Mouse (Mus musculus): ENCODE data around the gene Ms4a1. TPM values are rescaled to one million over a fixed set of nuclear protein-coding genes. Genes with fewer than 3 reads are reported as not detected.

The Ms4a1 gene
- 10.4 and 15.5 TPM in 2 replicates for polyA plus RNA-seq (2015; fragmentation: Nextera tagmentation; extraction: Ambion mirVana)

DNA sequence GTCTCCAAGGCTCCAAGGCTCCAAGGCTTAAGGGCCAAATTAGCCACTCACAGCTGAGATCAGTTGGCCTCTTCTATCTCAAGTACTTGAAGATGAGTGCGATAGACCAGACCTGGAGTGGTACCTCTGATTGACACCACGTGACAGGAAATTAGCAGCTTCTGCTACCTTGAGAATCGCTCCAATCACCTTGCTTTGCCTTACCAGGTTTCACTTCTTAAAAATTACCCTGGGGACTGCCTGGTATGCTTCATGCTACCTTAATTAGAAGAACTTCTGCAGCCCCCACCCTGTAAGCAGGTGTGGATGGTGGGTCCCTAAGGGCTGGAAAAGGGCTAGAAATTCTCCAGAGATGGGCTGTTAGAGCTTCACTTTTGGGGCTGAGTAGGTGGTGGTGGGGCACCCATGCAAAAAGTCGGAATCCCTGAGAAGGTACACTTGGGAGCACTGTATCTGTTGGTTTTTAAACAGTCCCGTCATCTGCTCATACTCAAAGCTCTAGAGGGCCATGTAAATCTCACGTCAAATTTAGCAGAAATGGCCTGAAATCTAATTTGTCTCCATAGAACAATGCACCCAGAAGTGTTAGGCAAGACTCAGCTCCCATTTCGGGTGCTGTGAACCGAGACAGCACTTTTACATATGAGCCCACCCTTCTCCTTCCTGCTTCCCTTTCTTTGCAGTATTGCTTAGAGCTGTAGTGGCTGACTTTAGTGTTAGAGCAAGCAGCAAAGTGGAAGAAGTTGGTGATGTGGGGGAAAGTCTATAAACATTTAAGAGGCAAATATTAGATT is at the start of gene Ms4a1:
Gene Ms4a1 (minus strand): TSS at position 190 of the 794 bp plus-strand sequence.

DNA sequence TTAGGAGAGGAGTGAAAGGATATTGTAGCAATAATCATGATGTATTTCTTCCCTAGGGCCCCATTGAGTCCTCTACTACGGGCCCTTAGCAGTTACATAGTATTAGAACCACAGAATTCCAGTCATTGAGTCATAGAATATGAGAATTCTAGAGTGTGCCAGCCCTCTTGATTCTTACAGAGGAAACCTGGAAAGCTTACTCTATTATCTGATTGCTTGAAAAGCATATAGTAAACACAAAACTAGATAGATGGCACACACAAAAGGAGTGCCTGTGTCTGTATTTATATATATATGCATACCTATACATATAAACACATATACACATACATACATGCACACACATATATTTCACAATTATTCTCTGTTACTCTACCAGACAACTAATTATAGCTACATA is 48.3 kb upstream of the Ms4a1 start, which contains the start of gene Ms4a14:
Gene Ms4a14 (minus strand): TSS at position 101 of the 400 bp plus-strand sequence.

DNA sequence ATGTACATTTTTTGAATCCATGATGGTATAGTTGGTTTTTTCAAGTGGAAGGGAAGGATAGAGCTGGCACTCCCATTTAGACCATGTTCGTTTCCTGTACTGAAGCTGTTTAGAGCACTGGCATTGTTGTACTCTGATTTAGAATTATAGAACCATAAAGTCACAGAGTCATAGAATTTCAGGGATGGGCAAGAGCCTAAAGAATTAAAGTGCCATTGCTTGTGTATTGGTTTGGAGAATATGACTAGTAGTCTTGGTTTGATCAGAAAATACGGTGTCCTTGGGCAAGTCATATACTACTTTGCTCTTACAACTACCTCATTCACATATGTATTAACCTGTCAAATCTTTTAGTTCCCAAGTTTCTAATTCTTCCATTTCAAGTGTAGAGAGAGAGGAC is 17.7 kb upstream of the Ms4a1 start, which contains the start of gene Ms4a5:
Gene Ms4a5 (minus strand): TSS at position 101 of the 400 bp plus-strand sequence.

GRCm38 (mm10) chr19:11232348-11232747 is 33.7 kb downstream of the Ms4a1 start, which contains the start of gene Ms4a12:
Gene Ms4a12, minus strand, starts transcription at chr19:11232448.

Other genes with a start within 250 kb of the Ms4a1 start
- not detected in 2 replicates for gene Ms4a18, start 248.2 kb downstream of the Ms4a1 start, polyA plus RNA-seq (2015; fragmentation: Nextera tagmentation; extraction: Ambion mirVana)
- gene Ms4a8a, start 185.1 kb downstream of the Ms4a1 start, polyA plus RNA-seq (2015; fragmentation: Nextera tagmentation; extraction: Ambion mirVana): 0.35 and 0.46 TPM in 2 replicates
- not detected in 2 replicates for gene 1700017D01Rik, start 135.4 kb downstream of the Ms4a1 start, polyA plus RNA-seq (2015; fragmentation: Nextera tagmentation; extraction: Ambion mirVana)
- gene 1700025F22Rik, start 100.9 kb downstream of the Ms4a1 start, polyA plus RNA-seq (2015; fragmentation: Nextera tagmentation; extraction: Ambion mirVana): not detected in 2 replicates
- gene Ms4a13, start 69.5 kb downstream of the Ms4a1 start, polyA plus RNA-seq (2015; fragmentation: Nextera tagmentation; extraction: Ambion mirVana): not detected in 2 replicates
- gene Ms4a12, start 33.8 kb downstream of the Ms4a1 start, polyA plus RNA-seq (2015; fragmentation: Nextera tagmentation; extraction: Ambion mirVana): not detected in 2 replicates
- not detected in 2 replicates for gene Ms4a5, start 17.6 kb upstream of the Ms4a1 start, polyA plus RNA-seq (2015; fragmentation: Nextera tagmentation; extraction: Ambion mirVana)
- gene Ms4a14, start 48.2 kb upstream of the Ms4a1 start, polyA plus RNA-seq (2015; fragmentation: Nextera tagmentation; extraction: Ambion mirVana): 0.13 and 0.17 TPM in 2 replicates
- gene Ms4a7, start 69.9 kb upstream of the Ms4a1 start, polyA plus RNA-seq (2015; fragmentation: Nextera tagmentation; extraction: Ambion mirVana): 4.8 and 8.6 TPM in 2 replicates
- gene Ms4a4a, start 109.3 kb upstream of the Ms4a1 start, polyA plus RNA-seq (2015; fragmentation: Nextera tagmentation; extraction: Ambion mirVana): 10.1 and 15.8 TPM in 2 replicates
- 4.9 and 6.1 TPM in 2 replicates for gene Ms4a4c, start 138.5 kb upstream of the Ms4a1 start, polyA plus RNA-seq (2015; fragmentation: Nextera tagmentation; extraction: Ambion mirVana)
- gene Ms4a4b, start 177.3 kb upstream of the Ms4a1 start, polyA plus RNA-seq (2015; fragmentation: Nextera tagmentation; extraction: Ambion mirVana): 7.8 and 15.8 TPM in 2 replicates
- 19.5 and 30.6 TPM in 2 replicates for gene Ms4a6c, start 203.1 kb upstream of the Ms4a1 start, polyA plus RNA-seq (2015; fragmentation: Nextera tagmentation; extraction: Ambion mirVana)
- gene Gm8369, start 219.7 kb upstream of the Ms4a1 start, polyA plus RNA-seq (2015; fragmentation: Nextera tagmentation; extraction: Ambion mirVana): 2.3 and 3.2 TPM in 2 replicates

All from spleen, postnatal 0 days (tissue).